Mouse (Mus musculus): ENCODE data around the gene Elp5. TPM values are rescaled to one million over a fixed set of nuclear protein-coding genes. Genes with fewer than 3 reads are reported as not detected.
"Not testable (repeated sequence)": the region's sequence is repeated elsewhere in the genome, so short reads cannot be mapped to it uniquely, and the experiment has no call there.

Elp5 gene
- total RNA-seq (2021) (10 to 100 TPM; 61.9 to 91.9 TPM), polyA plus RNA-seq (2012; rRNA removed) (45.0 and 45.6 TPM in 2 replicates)
- long read RNA-seq, transcript Elp5-203 (7 exons, 1,259 nt), result major isoform, 10 of 54 reads
- long read RNA-seq, partial matches to known transcripts, result 41 of 54 reads
- long read RNA-seq, other reads (novel, unspliced or antisense), result 3 of 54 reads

DNA sequence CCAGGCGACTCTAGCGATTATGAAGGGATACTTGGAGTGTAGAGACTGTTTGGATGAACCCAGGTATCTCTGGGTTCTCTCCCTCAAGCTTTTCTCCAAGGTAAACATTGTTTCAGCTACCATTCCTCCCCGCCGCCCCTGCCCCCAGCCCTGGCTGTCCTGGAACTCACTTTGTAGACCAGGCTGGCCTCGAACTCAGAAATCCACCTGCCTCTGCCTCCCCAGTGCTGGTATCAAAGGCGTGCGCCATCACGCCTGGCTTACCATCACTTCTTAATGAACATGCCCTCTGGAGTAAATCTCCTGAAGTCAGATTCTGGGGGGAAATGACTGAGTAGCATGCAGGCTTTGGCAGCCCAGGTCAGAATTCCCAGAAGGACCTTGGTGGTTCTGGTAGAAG, at the start of gene Elp5:
Gene Elp5 (minus strand): TSS at position 293 of the 400 bp plus-strand sequence.
- peak; percentile 4 for DNase-seq

DNA sequence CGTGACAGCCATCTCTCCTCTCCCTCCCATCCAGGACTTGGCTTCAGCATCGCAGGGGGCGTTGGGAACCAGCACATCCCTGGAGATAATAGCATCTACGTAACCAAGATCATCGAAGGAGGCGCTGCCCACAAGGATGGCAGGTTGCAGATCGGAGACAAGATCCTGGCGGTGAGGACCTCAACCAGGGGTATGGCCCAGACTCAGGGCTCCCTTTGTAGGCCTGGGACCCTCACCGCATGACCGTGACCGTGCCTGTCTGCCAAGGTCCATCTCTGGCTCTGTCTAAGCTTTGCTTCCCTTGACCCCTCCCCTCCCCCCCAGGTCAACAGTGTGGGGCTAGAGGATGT, 49.0 kb upstream of the Elp5 start:
- DNase-seq, result no peak

DNA sequence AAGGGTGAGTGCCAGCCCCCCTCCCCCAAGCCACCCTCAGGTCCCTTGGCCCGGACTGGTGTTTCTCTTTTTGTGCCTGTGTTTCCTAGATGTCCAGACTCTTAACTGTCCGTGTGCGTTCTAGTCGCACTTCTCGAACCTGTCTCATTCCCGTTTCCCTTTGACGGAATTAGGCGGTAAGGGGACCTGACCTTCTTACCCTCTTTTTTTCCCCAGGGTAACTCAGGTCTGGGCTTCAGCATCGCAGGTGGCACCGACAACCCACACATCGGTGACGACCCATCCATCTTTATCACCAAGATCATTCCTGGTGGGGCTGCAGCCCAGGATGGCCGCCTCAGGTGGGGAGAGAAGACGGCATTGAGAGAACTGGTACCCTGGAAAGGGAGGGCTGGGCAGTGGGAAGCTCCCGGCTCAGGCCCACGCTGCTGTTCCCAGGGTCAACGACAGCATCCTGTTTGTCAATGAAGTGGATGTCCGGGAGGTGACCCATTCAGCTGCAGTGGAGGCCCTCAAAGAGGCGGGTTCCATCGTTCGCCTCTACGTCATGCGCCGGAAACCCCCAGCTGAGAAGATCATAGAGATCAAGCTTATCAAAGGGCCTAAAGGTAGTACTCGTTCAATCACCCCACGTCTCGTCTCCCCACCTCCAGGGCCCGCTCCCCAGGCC, 48.5 kb upstream of the Elp5 start:
- no peak for DNase-seq

DNA sequence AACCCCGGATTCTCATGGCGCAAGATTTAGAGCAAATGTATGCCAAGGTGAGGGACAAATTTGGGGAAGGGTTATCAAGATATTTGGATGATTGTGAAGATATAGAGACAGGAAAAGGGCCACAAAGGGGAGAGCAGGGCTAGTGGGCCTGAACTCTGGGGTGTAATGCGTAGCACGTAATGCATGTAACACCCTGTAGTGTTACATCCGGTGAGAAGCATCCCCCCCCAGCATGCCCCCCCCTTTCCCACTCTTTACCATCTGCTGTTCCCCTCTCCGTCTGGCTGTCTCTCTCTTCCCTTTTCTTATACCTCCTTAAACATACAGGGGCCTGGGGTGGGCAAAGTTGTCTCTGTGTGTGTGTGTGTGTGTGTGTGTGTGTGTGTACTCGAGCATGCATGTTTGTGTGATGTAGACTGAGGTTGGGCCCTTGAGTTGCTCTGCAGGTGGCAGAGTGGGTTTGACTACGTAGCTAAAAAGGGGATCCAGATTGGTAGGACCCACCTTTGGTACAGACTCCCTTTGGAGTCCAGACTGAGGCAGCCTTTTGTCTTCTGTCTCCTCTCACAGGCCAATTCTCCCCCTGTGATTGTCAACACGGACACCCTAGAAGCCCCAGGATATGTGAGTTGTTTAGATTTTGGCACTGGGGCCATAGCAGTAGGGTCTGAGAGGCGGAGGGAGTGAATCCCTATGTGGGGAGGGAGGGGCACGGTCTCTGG, 47.7 kb upstream of the Elp5 start:
- no peak for DNase-seq

DNA sequence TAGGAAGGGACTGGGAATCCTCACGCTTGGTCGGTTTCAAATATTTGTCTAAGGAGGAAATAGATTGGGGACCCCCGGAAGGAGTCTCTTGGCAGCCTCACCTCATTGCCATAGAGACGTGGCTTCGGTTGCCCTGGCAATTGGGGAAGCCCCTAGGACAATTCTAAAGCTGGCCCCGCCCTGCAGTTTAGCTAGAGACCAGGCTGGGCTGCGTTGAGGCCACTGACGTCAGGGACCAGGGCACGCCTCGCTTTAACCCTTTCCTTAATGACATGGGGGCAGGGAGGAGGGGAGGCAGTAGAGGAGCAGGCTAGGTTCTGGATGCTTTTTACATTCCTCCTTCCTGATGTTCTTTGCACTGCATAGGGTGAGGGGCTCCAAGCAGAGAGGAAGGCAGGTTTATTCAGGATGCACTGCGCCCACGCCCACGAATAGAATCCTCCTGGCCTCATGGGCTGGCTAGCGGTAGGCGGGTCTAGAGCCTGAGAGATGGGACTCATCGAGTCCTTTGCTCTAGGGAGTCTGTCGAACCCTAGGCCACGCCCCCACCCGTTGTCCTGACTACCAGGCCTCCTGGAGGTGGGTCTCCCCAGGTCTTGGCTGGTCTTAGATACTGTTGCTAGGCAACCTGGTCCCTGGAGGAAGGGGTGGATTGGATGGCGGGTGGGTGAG, 46.9 kb upstream of the Elp5 start:
- DNase-seq, result peak; percentile 63

- no peak for DNase-seq
These were observed 46.2 kb upstream of the Elp5 start for GRCm38 (mm10) chr11:70028401-70029129.

GRCm38 (mm10) chr11:70027397-70027796, 45.1 kb upstream of the Elp5 start:
- DNase-seq, result no peak

DNA sequence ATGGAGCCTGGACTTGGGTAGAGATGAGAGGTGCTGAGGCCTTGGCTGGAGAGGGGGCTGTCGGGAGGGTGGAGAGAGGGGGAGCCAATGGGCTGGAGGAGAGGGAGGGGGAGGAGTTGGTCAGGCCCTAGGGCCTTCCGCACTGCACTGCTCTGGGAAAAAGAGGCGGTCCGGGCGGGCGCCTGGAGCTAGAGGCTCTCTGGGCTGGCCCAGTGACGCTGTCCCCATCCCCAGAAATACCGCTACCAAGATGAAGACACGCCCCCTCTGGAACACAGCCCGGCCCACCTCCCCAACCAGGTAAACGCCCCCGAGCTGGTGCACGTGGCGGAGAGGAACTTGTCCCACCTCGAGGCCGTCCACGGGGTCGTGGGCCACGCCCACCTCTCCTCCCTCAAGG, 44.4 kb upstream of the Elp5 start:
- DNase-seq, result no peak

DNA sequence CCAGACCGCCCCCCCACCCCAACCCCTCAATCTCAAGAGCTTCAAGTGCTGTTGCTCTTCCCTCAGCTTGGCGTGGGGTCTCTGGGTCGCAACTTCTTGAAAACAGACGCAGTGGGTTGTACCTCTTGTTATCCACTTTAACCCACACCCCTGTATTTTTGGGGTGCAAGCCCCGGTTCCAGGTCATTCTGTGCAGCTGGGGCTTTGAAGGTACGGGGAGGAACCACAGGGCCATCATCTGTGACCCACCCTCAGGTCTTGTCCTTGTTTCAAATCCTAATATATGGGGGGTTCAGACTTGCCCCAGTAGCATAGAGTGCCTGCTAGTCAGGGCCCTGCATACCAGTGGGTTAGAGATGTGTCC, 41.8 kb upstream of the Elp5 start:
- DNase-seq, result no peak

GRCm38 (mm10) chr11:70023481-70024150, 41.3 kb upstream of the Elp5 start:
- DNase-seq, result no peak

DNA sequence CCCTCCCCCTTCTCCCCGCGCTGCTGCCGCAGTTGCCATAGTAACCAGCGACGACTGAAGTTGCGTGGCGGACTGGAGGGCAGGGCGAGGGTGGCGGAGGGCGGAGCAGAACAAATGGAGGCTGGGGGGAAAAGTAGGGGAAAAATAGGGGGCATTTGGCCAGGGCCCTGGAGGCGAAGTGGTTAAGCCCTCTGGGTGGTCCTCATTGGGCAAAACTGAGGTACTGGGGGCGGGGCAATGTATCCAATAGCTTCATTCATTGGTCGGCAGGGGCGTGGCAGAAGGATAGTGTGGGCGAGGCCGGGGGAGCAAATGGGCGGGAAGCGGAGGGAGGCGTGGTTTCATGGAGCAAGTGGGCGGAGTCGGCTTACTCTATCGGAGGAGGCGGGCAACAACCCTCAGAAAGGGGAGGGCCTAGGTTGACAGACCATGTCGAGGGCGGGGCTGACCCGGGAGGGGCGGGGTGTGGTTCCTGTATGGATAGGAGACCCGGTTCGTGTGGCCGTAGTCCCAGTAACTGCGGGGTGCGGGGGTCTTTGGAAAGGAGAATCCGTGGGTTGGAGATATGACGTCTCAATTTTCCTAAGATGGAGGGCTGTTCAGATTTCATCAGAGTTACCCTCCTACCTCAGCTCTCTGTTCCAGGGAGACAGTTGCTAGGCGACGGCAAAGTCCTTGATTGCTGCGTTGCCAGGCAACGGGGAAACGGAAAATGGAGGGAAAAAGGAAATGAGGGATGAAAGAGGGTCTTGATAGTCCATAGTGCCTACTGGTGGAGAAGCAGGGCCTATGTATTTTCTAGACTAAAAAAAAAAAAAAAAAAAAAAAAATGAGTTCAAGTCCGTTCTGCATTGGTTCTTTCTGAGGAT, 39.2 kb upstream of the Elp5 start:
- peak; percentile 97 for DNase-seq

DNA sequence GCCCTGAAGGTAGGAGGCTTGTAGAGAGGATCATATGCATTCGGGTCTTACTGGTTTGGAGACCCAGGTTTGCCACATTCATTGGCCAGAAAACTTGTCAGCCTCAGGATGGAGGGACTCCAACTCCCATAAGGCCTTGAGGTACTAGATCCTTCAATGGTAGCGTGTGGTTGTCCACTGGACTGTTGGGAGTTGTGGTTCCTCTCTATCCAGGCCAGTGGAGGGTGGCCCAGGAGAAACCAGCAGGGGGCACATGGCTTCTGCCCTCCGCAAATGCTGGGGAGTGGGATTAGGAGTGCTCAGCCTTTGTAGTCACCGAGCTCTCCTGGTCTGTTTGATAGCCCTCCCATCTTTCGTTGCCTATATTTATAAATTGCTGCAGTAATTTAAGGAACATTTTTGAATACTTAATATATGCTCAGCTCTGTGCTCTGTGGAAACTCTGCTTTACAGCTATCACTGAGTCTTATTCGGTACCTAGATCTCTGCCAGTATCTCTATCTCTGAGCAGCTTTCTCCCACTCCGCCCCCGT, 38.5 kb upstream of the Elp5 start:
- DNase-seq, result peak; percentile 80

- DNase-seq, result peak; percentile 20
These were observed 37.8 kb upstream of the Elp5 start for GRCm38 (mm10) chr11:70020022-70020631.

DNA sequence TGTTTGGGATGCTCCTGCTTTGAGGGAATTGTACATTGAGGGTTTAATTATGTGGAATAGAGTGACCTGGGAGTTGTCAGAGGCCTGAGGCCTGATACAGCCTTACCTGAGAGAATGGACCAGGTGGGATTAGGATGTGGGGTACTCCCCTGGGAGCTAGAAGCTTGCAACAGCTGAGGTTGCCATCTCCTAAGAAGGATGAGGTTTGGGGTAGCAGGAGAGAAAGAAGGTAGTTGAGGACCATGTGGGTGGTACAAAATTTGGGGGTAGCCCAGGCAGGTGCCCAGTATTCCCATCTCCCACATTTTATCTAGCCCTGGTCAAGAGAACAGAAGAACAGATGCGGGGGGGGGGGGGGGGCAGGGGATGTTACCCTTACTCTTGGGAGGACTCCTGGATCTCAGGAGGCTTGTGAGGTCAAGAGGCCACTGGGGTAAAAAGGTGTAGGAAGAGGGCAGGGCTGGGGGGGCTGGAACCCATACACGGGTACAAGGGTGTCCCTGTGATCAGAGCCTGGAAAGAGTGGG, 37.2 kb upstream of the Elp5 start:
- DNase-seq, result no peak

DNA sequence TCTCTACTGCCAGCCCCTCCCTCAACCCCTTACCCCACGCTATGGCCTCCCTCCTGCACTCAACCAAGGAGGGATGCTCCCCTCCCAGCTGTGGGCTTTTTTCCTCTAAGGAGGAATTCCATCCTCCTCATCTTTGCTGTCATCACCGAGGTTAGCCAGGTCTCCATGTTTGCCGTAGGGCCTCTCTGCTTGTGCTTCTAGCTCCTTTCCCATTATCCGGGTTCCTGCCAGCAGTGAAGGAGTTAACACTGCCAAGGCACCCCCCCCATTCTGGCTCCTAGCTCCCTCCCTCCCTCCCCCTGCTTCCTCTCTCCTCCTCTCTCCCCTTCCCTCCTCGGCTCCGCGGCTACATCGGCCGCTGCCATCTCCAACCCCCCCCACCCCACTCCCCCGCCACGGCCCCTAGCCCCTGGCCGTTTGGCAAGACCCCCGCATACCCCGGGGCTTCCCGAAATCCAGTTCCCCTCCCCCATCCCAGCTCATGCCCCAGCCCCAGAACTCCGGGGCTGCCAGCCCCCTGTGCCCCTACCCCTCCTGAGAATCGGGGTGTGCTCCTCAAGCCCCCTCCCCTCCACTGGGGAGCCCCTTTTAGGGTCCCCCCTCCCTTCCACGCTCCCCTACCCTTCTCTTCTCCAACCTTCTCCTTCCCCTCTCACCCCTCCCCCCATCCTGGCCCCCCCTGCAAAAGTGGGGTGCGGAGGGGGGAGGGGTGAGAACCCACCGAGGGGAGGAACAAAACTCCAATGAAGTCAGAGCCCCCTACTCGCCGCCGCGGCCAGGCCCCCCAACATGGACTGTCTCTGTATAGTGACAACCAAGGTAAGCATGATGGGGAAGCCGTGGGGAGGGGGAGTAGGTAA, 36.0 kb upstream of the Elp5 start:
- peak; percentile 46 for DNase-seq

GRCm38 (mm10) chr11:70017199-70017767, 35.0 kb upstream of the Elp5 start:
- DNase-seq, result no peak

DNA sequence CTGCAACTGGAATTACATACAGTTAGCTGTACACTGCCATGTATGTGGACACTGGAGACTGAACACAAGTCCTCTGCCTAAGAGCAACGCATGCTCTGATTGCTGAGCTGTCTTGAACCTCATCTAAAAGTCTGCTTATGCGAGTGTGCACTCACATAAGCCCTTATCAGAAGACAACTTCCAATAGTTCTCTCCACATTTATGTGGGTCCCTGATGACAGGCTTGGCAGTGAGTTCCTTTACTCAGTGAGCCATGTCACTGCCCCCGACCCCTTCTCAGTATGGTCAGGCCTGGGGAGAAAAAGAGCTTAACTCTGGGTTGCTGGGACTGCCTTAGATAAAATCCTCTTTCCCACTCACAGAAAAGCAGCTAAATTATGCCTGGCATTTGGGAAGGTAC, 34.4 kb upstream of the Elp5 start, which contains the start of gene Dlg4:
Gene Dlg4 (plus strand): TSS at position 274 of the 400 bp plus-strand sequence.
- no peak for DNase-seq

GRCm38 (mm10) chr11:70016177-70016576, 33.9 kb upstream of the Elp5 start:
- DNase-seq, result not testable (repeated sequence)
